Mouse (Mus musculus): ENCODE measurements around the gene Cdx2.

DNA sequence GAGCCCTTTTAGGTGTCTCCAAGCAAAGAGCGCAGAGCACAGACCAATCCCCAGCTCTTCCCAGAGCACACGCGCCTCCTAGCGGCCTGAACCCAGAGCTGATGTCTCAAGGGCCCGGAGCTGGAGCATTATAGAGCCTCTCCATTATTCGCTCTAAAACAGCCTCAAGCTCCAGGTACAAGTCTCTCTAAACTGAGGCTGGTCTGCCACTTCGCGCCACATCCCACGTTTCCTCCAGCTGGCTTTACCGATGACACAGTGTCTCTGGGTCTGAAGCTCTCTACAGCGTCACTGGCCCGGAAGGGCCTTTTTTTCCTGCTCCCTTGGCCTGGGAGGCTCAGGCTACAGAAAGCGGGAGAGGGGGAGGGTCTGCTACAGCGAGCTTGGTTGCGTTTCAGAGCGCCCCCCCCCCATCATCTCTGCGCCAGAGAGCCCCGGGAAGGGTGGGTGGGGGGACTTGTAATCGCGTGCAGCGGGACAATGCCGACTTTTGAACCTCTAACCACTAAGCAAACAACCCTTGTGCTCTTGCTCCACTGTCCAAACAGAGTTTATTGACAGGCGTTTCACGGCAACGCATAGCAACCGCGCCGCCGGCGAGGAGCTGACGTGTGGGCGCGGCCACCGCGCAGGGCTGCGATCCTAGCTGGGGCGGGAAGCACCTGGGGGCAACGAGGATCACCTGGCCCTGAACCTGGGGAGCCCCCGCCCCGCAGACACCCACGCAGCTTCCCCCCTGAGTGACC, 7.6 kb downstream of the Cdx2 start:
- no peak for TF ChIP-seq USF1 (IDR thresholded peaks at IDR 0.05; ENCODE audit: low read depth)
- TF ChIP-seq POLR2A (IDR thresholded peaks at IDR 0.05; ENCODE audit: insufficient read length, low read depth): no peak
- no peak for TF ChIP-seq MYOG (IDR thresholded peaks at IDR 0.05; ENCODE audit: control insufficient read depth in 1 of 3, insufficient read depth in 1 of 3, insufficient read length in 2 of 3, low read depth in 2 of 3)
- TF ChIP-seq E2F4 (IDR thresholded peaks at IDR 0.05; ENCODE audit: insufficient read depth): no peak
